Mouse (Mus musculus) retina, postnatal 7 days (tissue): ENCODE results near the gene Stom.

Experiments used
- DNase-seq: peaks from one replicate; pipeline ENCODE4 v3.0.0-alpha.2; 2012; ENCODE audit warnings: low read depth, low spot score

Stom gene

DNA sequence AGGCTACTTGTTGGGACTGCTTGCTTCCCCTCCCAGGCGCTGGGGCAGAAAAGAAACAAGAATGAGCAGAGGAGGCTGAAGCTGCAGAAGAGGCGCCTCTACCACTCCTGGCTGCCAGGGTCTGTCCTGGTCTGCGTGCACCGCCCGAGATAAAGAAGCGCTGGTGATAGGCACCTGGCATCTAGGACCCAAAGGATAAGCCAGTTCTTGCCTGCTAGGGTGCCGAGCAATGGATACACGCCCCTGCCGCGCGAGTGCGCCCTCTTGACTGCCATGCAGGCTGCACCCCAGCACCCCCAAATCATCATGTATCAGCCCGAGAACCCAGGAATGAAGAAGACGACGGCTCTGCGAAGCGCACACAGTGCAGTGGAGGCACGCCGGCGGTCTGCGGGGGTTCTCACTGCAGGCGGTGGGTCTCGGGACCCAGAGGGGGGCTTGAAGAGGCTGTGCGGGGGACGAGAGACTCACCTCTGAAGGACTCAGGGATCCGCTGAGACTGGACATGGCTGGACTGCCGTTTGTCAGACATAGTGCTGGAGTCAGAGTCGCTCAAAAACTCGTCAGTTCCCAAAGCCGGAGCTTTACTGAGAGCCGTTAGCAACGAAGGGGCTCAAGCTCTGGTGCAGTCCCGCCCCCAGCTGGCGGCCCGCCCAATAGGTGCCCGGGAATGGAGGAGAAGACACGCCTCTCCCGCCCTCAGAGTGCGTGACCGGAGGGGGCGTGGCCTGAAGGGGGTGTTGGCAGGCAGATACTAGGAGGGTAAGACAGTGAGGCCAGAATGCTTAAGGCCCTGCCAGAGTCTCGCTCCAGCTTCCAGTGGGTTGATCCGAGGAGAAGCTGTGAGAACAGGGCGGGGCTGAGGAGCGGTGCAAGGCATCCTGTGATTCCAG is at the start of gene Stom:
Gene Stom, minus strand, starts transcription at position 589 of the 893 bp plus-strand sequence.
- peak; percentile 99 for DNase-seq

DNA sequence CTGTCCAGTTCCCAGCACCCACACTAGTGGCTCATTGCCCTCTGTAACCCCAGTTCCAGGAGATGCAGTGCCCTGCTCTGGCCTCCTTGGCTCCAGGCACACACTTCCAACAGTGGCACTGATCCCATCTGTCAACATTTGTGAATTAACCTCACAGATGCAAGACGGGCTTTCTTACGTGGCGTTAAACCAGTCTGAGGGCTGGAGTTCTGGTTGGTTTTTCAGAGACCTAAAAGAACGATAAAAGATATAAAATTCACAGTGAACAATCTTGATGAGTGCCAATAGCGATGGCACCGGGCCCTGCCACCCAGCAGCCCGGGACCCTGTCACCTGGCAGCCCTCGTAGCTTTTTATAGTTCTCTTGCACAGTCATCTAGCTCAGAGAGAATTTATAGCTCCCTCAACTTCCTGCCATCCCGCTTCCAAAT is 48.7 kb upstream of the Stom start:
- DNase-seq, result no peak

DNA sequence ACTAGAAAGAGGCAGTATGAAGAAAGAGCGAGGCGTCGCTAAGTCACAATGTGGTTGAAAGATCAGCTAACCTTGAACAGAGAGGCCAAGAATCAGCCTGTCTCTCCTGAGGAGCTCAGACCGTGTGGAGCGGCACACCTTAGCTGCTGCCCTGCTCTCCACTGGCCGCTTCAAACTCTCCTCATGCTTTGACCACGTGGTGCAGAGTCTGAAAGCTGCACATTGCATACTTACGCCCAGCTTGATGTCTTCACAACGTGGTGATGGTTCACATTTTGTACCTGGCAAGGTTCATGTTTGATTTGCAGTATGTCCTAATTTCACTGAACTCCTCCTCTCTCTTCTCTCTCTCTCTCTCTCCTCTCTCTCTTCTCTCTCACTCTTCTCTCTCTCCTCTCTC is 42.5 kb upstream of the Stom start:
- DNase-seq, result no peak

DNA sequence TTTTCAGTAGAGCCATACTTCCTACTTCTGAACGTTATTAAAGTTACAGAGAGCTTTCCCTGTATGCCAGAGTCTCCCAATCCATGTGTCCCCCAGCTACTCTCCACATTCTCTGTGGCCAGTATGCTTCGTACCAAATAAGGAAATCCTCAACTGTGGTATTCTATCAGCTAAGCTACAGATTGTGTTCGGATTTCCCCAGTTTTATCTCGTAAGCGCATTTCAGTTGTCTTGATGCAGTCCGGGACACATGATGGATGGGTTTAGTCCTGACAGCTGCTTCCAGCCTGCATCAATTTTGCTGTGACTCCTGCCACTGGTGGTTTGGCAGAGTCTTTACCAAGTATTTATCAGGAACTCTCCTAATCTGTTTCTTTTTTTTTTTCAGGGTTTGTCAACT is 40.8 kb upstream of the Stom start:
- DNase-seq, result peak; percentile 6

DNA sequence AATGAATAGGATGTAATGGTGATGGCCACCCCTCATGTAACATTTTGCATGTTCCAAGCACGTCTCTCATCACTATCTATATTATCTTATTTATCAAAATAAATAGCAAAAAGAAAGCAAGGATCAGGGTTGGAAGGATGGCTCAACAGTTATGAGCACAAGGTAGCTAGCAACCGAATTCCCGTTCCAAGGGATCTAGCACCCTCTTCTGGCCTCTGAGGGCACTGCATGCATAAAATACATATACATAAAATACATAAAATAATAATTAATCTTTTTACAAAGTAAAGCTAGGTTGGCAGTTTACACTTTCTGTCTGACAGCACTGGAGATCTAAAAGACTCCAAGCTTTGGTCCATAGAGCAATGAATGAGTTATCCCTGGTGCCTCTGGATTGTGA is 36.2 kb upstream of the Stom start:
- no peak for DNase-seq

DNA sequence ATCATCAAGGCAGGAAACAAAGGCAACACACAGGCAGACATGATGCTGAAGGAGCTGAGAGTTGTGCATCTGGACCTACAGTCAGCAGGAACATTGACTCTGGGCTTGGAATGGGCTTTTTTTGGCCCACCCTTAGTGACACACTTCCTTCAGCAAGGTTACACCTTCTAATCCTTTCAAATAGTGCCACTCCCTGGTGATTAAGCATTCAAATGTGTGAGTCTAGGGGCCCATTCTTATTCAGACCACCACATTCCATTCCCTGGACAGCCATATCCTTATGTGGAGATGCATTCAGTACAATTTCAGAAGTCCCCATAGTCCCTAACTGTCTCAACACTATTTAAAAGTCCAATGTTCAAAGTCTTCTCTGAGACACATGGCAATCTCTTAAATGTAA is 33.9 kb upstream of the Stom start:
- no peak for DNase-seq

DNA sequence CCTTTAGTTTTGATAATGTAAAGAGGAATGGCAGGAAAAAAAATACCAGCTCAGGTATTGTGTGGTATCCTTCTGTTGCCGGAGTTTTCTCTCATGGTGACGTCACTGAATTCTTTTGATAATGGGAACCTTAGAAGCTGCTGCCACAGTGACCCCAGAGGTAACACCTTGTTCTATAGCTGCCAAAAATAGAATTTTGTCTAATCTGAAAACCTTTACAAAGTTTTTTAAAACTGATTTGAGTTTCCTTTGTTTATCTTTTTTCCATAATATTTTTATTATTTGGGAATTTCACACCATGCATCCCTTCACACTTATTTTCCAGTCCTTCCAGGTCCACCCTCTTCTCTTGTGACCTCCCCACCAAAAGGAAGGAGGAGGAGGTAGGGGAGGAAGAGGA is 30.9 kb upstream of the Stom start, which contains the start of gene 4930568D16Rik:
Gene 4930568D16Rik, minus strand, starts transcription at position 101 of the 400 bp plus-strand sequence.
- DNase-seq, result no peak

DNA sequence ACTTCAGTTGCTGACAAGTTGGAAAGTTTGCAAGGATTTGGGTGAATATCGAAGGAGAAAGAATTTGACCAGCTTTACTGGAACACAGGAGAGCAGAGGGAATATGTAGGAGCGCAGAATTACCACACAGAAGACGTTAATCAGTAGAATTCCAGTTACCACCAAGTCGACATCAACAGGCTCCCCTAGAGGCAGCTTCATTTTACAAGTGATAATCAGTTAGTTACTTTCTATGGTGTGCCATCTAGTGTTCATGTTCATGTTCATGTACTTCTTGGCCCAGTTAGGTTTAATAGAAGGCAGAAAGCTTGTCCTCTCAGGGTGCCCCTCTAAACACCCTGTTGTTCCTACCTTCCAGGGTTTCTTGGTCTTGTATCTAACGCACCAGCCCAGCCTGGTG is 12.4 kb upstream of the Stom start:
- no peak for DNase-seq

DNA sequence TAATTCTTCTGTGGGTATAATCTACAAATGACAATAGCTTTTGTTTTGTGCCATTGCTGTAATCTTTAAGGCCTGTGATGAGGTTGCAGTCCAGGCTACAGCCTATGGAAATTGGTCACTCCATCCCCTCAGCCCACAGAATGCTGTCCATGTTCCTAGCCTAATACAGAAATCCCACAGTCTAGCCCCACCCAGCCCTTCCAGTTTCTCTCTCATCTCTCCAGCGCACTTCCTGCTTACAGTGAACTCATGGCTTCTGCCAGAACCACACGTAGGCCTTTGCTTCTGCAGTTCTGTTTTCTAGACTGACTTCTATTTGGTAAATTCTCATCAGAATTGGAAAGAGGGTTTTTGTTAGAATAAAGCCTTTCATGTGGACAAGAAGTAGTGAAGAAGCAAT is 9.2 kb upstream of the Stom start:
- no peak for DNase-seq

DNA sequence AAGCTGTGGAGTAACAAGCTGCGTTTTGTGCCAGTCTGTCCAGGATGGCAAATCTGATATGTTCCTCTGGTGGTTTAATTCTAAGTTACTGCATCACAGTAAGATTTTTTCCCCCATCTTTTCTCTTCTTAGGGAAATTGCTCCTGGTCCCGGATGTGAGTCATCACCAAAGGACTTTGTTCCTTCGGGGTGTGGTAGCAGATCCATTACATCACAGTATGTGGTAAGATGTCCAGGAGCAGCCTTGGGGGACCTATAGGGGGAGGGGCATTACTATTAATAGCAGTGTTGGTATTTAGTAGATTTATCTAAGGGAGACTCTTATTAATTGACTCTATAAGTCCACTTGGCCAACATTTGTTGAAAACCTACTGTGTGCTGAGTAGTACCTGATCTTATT is 5.8 kb upstream of the Stom start:
- DNase-seq, result no peak

DNA sequence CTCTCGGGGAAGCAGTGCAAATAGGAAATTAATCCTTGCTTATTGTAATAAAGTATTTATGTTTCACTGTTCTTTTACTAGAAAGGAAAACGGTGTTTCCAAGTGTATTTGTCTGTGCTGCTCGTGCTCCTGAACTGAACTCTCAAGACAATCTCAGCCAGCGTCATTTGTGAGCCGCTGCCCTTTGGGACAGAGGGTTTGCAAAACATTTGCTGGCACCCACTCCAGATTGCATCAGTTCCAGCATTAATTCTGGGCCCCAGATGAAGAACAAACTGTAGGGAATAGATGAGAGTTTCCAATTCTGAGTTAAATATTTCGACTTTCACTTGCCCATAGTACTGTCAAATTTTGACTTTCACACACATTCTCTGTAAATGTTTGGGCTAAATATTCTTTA is 1.9 kb upstream of the Stom start:
- no peak for DNase-seq

DNA sequence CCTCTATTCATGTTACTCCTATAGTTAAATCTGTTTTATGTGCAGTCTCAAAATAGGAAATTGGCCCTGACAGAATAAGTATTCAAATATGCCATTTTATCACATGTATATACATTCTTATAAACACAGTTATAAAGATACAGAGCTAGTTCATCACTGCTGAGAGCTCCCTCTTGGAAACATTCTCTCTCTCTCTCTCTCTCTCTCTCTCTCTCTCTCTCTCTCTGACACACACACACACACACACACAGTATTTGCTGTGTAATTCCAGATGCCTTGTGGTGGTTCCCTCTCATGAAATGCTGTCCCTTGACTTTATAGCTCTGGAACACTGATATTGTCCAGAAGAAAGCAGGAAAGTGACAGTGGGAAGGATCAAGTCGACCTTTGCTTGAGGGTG is 1.3 kb upstream of the Stom start:
- no peak for DNase-seq

DNA sequence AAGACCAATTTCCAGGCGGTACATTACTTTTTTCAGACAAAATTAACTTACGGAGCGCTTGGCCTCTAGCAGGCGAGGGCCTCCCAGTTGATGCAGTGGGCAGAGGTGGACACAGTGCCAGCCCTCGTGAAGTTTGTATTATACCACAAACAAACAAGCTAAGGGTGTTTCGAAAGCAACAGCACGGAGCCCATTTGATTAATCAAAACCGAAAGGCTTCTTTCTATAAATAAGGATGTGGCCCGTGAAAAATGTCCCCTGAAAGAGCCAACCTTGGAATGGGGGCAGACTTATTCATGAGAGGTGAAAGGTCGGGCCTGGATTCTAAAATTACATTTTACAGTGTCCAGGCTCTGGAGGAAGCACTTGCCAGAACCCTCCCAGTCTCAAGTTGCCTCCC is 643 bp upstream of the Stom start:
- no peak for DNase-seq

DNA sequence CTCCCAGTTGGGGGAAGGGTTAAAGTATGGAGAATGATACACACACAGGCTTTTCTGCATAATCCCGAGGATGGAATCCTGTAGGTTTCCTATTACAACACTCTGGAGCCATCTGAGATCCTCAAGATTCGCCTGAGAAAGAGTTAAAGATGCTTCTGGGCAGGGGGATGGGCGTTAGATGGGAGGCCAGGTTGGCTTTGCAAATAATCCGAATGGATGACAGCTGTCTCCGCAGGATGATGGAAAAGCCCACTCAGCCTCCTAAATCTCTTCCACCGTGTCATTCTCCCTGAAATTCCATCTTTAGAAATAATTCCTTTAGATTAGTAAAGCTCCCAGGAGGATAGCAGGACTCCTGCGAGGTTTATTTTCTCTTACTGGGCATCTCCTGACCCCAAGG is 1.2 kb downstream of the Stom start:
- peak; percentile 52 for DNase-seq

DNA sequence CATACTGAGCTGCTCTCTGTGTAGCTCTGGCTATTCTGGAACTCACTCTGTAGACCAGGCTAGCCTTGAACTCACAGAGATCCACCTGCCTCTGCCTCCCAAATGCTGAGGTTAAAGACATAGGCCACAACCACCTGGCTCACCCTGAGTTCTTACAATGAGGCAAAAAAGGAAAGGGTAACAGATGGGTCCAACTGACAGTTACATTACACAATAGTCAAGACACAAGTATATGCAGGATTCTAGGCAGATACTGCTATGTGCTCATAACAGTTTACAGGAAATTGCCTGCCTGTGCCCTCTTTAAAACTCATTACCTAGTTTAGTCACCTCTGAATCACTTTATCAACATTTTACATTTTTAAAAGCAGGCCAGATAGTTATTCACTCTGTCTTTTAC is 3.1 kb downstream of the Stom start:
- DNase-seq, result no peak

DNA sequence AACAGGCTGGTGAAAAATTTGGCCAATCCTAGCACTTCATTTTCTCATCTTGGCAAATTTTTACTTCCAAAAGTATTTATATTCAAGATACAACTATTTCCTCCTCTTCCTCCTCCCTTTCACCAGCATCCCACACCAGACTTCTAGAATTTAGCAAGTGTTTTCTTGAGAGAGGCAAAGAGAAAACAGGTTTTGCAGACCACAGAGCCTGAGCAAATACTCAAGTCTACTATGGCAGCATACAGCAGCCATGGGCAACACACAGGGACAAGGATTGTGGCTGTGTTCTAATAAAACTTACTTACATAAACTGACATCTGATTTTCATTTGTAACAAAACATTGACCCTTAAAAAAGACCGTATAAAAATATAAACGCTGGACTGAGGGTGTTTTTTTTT is 5.6 kb downstream of the Stom start:
- no peak for DNase-seq

DNA sequence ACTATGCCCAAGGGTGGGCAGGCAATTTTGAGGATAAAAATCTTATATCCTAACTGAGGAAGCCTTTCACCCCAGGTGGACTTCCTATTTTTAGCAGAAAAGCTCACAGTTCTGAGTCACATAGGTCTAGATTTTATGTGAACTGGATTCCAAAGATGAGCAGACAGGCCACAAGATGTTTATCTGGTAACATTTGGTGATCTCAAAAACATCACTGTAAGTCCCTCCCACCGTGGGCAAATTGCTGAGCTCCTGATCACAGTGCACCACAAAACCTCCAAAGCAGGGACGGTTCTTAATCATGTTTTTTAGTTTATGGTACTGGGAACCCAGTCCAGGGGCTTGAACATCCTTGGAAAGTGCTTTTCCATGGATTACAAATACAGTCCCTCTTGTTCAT is 7.7 kb downstream of the Stom start:
- no peak for DNase-seq

DNA sequence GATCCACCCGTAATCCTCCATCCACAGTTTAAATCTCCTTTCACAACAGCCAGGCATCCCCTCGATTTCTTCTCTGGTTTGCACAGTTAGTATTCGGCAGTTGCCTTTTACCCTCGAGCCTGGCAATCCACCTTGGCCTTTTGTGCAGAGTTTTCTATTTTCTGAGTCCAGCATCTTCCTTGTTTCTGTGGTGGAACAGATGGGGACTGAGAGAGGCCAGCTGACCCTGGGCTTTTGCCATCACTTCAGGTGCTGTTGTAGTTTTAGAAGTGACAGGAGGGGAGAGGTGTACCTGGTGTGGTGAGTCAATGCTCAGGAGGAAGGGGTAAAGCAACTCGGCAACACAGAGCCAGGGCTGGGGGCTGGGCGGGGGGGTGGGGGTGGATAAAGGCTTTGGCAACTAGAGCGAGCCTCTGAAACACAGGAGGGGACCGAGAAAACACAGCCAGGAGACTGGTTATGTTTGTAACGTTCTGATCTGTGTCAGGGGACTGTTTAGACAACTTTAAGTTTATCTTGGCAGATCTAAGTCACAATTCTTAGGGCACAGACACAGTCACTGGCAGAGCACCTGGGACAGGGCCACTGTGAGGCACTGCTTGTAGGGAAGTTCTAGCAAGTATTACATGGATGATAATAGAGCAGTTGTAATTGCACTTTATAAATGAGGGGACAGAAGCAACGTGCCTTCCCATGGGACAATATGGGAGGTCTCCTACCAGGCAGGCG is 8.5 kb downstream of the Stom start:
- no peak for DNase-seq

DNA sequence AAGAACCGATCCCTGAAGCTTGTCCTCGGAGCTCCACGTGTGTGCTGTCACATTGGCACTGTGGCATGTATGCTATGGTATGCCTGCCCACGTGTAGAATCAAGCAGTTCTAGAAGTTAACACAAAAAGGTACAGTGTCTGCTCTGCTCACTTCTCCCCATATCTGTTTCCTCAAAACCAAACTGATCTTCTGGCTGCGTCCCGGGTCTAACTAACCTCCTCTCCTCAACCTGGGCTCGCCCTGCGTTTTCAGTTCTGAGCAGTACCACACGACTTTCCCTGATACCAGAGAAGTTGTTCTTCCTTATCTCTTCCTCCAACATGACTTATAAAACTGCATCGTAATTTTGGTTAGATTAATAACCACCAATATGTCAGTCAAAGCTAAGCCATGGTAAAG is 9.2 kb downstream of the Stom start:
- DNase-seq, result no peak

DNA sequence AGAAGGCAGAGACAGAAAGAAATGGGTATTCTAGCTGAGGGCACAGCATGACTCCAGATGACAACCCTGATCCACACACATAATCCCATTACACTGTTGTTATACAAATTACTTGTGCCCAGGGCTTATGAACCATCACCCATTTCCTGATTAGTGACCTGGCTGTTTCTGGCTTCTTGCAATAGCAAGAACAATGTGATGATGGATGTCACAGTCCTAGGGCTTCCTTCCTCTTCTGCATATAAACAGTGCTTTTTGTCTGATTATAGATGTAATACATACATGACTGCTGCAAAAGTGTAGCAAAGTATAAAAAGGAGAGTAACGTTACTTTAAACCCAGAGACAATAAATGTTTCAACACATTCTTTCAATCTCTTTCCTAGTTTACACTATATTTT is 9.8 kb downstream of the Stom start:
- no peak for DNase-seq

DNA sequence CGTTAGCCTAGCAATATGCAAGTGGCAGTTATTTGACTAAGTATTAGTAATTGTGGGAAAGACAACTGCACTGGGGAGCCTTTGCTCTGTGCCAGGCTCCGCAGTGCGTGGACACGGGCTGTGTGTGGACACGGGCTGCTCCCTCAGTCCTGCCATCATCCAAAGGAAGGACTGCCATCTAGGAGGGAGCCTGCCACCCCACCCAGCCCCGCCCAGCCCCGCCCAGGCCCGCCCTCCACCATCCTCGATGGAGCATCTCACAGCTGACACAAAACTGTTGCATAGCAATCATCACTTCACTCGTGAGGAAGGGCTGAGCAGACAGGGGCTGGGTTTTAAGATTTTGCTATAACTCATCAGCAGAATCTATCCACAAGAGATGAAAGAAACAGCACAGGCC is 10.8 kb downstream of the Stom start:
- no peak for DNase-seq

DNA sequence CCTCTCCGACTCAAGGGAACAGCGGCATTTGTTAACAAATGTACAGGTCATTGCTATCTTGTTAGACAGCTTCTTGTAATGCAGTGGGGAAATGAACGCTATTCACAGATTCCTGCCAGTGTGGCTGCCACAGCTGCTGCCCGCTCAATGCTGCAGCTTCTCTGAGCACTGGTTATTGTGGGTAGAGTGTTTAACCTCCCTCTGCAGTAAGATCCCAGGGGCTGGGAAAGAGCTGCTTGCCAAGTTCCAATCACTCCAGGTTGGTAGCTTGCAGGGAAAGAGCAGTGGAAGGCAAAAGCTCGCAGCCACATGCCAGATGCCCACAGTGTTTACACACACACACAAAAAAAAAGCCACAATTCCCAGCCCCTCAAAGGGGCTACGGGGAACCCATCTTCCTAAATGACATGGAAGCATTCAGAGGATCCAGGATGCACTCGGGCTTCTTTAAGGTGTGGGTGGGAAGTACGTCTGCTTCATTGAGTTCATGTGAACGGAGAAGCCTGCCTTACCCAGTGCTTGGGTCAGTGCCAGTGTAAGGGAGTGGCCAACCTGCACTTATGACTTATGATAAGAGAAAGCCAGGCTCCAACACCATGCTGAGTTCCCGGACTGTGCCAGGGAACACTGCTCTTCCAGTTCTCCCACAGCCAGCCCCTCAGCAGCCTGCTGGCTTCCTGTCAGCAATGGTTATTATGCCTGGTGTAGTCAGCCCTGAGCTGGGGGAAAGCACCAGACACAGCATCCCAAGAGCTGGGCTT is 14.2 kb downstream of the Stom start:
- DNase-seq, result no peak
